Mouse (Mus musculus) lung, adult 2 months (tissue): ENCODE measurements at regions not wholly inside any gene's neighbourhood (a gene's known extent, or its start where the extent isn't known, plus 50 kb on each side); places are given as distances from the start of the nearest gene placed in this dataset.

ENCODE experiments used
- DNase-seq: peaks from one replicate; pipeline ENCODE4 v3.0.0; 2022
- H3K4me1 ChIP-seq: fragments of 200-500 bp; 2 replicates; pipeline ENCODE4 v1.6.1; 2011; ENCODE audit warnings: low read length; ENCODE audit not compliant: control insufficient read depth, insufficient read depth
- H3K4me3 ChIP-seq: fragments of 200-500 bp; replicated peaks from 2 replicates; pipeline ENCODE3; 2011; ENCODE audit warnings: low read depth, mild to moderate bottlenecking, control low read depth, low read length; ENCODE audit errors: extremely low read depth
- CTCF ChIP-seq: fragments of 200-500 bp; IDR thresholded peaks from 2 replicates; pipeline ENCODE4 v1.5.1; 2011; ENCODE audit warnings: mild to moderate bottlenecking, low read length, control low read depth; ENCODE audit not compliant: insufficient read depth
- POLR2A ChIP-seq: fragments of 200-500 bp; IDR thresholded peaks from 2 replicates; pipeline ENCODE4 v1.6.1; 2011; ENCODE audit warnings: low read depth, mild to moderate bottlenecking, control low read depth, low read length, borderline replicate concordance; ENCODE audit errors: extremely low read depth
- WGBS: fragments of 180-500 bp; shearing (Covaris S2); methylation state at CpG from one replicate; pipeline ENCODE4 v1.1.7; 2018; 5-methylcytosine and 5-hydroxymethylcytosine counted together

DNA sequence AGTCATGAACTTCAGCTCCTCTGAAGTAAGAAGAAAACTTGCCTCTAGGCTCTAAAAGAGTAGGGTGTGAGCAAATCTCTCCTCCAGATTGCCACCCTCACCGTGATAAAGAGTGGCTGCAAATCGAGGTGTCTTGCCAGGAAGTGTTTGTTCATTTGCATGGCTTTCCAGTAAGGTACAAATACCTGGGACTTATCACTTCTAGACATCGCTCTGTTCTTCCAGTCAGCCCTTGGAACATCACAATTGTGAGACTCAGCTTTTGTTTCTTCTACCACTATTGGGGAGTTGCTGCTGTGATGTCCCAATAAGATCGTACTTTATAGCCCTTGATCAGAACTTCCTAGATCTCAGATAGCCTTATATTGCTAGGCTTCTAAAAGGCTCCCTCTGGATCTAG is 566.9 kb upstream of the A1bg start:
- no peak for DNase-seq
- TF ChIP-seq POLR2A, result no peak
- no peak for TF ChIP-seq CTCF
- Histone ChIP-seq H3K4me3 (no peak overlapping the region), H3K4me1 (no peaks in the 10 kb centered on the region)
- WGBS, result 78% methylated on average over 4 of the region's 4 CpGs

DNA sequence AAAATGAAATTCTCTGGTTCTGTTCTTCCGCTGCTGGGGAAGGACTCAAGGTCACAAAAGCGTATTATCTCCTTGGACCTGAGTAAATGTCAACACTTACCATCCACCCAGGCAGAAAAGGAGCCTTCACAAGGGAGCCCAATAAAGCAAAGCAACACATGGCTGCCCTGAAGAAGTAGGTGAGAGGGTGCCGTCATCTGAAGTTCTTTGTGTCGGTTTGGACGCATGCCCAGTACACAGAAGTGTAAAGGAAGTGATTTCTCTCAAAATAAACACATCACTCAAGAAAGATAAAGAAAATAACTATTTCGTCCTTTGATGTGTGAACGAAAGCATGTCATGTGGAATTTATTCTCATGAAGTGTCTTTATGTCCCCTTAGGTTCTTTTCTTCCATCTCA is 559.0 kb upstream of the A1bg start:
- Histone ChIP-seq H3K4me1 (no peaks in the 10 kb centered on the region), H3K4me3 (no peak overlapping the region)
- 21% methylated on average over 7 of the region's 7 CpGs for WGBS
- TF ChIP-seq POLR2A (no peak), CTCF (no peak)
- DNase-seq, result no peak

DNA sequence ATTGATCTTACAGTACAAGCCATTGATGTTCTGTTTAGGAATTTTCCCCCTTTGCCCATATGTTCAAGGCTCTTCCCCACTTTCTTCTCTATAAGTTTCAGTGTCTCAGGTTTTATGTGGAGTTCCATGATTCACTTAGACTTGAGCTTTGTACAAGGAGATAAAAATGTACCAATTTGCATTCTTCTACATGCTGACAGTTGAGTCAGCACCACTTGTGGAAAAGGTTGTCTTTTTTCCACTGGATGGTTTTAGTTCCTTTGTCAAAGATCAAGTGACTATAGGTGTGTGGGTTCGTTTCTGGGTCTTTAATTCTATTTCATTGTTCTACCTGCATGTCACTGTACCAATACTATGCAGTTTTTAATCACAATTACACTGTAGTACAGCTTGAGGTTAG is 551.1 kb upstream of the A1bg start:
- no peak for TF ChIP-seq POLR2A
- TF ChIP-seq CTCF, result no peak
- Histone ChIP-seq H3K4me3 (no peak overlapping the region), H3K4me1 (no peaks in the 10 kb centered on the region)
- no peak for DNase-seq
- 42% methylated on average over 1 of the region's 1 CpGs for WGBS

DNA sequence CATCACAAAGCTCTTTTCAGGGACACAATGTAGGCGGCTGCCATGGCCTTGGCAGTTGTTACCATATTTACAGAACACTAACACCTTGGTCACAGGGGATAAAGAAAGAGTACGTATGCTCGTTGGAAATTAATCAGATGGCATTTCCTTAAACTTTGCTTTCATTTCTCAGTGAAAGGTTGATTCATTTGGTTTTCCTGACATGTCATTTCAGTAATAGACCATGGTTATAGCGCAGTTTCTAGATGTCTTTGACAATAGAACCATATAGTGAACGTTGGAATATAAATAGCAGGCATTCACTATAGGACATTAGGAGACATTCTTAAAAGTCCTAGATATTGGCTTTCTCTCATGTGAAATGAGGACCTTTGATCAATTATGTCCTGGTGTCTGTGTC is 532.2 kb upstream of the A1bg start:
- TF ChIP-seq CTCF, result no peak
- no peak for TF ChIP-seq POLR2A
- Histone ChIP-seq H3K4me1 (no peaks in the 10 kb centered on the region), H3K4me3 (no peak overlapping the region)
- no peak for DNase-seq
- 71% methylated on average over 5 of the region's 5 CpGs for WGBS

DNA sequence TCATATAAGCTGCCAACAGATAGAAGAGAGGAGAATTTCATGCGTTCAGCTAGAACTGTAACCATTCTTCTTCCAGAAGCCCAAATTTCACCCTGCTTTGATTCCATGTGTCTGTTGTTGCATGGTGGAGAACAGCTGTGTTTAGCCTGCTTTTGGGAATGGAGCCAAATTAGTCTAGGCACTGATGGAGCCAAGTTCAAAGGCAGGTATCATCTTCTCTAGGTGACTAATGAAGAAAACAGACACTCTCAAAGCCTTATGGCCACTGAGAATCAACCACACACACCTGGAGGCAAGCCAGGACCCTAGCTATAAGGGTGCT is 531.5 kb upstream of the A1bg start:
- TF ChIP-seq CTCF (no peak), POLR2A (no peak)
- WGBS, result 57% methylated on average over 1 of the region's 1 CpGs
- DNase-seq, result no peak
- no peak overlapping the region for H3K4me3 ChIP-seq
- no peaks in the 10 kb centered on the region for H3K4me1 ChIP-seq

DNA sequence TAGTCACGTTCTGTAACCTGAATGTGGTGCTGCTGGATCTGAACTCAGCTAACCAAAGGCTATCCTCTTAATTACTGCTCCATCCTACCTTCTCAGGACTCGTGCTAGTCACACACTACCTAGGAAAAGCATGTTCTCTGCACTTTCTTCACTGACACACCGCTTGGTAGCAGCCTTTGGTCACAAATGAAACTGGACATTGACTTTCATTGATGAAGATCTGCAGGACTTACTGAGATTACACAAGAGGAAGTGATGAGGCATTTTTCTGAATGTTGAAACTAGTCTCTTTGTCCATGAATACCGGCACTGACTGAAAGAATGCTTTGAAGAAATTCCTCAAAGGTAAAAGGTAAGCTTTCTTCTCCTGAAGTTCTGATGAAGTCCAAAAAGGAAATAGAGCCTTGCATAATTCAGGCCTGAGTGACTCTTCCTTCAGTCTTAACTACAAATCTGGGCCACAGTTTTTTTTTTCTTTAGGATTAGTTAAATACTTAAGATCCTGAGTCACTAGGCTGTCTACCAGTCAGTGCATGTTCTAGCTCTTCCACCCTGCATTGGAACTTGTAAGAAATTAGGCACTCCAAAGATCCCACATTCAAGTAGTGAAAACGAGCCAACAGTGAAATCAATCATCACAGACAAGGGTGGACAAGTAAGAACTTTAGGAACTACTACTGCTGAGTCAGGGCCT is 531.0 kb upstream of the A1bg start:
- 67% methylated on average over 5 of the region's 5 CpGs for WGBS
- no peak for TF ChIP-seq CTCF
- TF ChIP-seq POLR2A, result no peak

DNA sequence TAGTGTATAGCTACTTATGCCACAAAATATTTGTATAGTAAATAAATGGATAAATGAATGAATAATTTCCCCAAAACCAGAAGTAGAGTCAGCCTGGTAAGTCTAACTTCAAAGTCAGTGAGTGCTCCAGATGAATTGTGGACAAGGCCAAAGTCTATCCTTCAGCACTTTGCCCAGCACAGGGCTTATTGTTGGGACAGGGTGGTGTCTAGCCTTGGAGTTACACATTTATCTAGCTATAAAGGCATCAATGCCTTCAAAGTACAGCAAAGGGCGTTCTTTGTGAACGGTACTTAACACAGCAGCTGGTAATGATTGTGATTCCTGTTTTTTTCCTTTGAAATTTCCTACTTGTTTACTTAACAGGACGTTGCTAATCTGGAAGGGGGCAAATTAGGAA is 527.4 kb upstream of the A1bg start:
- 49% methylated on average over 3 of the region's 3 CpGs for WGBS

More for the DNA sequence above, 531.0 kb upstream of the A1bg start:
- no peak for DNase-seq
- H3K4me1 ChIP-seq, result no peaks in the 10 kb centered on the region
- H3K4me3 ChIP-seq, result no peak overlapping the region

DNA sequence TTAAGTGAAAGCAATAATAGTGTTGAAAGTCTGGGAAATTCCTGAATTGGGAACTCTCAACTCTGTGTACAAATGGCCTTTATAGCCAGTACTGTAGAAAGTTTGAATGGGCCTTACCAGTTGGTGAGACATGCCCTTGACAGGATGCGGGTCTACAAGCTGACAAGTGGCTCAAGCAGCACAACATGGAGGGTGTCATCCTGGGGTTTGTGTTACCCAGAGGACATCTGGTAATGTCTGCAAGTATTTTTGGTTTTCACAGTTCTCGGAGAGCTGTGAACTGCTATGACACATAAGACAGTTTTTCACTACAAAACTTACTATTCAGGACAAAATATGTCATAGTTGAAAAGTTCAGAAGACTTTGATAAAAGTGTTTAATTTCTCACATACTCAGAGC is 525.7 kb upstream of the A1bg start:
- DNase-seq, result no peak
- H3K4me1 ChIP-seq, result no peaks in the 10 kb centered on the region
- WGBS, result 80% methylated on average over 2 of the region's 2 CpGs
- TF ChIP-seq POLR2A (no peak), CTCF (no peak)
- H3K4me3 ChIP-seq, result no peak overlapping the region

More for the DNA sequence above, 527.4 kb upstream of the A1bg start:
- Histone ChIP-seq H3K4me3 (no peak overlapping the region), H3K4me1 (no peaks in the 10 kb centered on the region)
- TF ChIP-seq POLR2A (no peak), CTCF (no peak)
- DNase-seq, result no peak

DNA sequence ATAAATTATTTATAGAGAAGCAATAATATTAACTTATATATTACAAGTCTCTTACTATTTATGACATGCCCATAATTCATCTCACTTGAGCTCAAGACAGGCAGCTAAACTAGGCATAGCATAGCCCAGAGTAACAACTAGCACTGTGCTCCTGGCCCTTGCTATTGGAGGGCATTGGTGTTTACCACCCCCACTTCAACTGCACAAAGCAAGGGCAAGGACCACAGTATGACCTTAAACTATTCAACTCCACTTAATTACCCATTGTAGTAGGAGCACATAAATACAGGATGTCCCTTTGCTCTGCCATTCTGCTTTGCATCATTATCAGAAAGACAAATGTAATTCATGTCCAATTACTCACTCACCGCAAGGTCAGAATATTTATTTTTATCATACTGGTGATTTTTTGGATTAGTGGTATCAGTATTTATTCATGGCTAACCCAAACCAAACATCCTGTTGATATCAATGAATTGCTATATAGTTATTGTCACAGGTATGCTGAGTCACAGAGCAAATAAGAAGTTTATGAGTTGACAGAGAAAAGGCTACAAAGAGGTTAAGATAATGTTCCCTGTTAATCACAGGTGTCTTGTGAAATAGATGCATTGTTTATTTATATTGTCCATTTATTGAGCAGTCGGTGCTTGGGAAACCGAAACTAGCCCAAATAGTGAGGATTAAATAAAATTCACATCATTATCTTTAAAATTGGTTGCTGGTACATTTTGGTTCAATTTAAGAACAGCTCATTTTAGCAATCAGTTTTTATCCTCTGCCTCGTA is 523.4 kb upstream of the A1bg start:
- no peak overlapping the region for H3K4me3 ChIP-seq
- TF ChIP-seq POLR2A (no peak), CTCF (no peak)
- WGBS, result 59% methylated on average over 4 of the region's 4 CpGs
- H3K4me1 ChIP-seq, result no peaks in the 10 kb centered on the region
- DNase-seq, result no peak
